Mouse (Mus musculus): ENCODE measurements around the gene Iah1.

Iah1 gene

GRCm38 (mm10) chr12:21318143-21318895 lies 2.1 kb downstream of the Iah1 start:
- peak; percentile 27 for DNase-seq (ENCODE audit: low spot score)

- DNase-seq (ENCODE audit: low spot score): no peak
These were observed 4.1 kb downstream of the Iah1 start for GRCm38 (mm10) chr12:21320317-21320716.

DNA sequence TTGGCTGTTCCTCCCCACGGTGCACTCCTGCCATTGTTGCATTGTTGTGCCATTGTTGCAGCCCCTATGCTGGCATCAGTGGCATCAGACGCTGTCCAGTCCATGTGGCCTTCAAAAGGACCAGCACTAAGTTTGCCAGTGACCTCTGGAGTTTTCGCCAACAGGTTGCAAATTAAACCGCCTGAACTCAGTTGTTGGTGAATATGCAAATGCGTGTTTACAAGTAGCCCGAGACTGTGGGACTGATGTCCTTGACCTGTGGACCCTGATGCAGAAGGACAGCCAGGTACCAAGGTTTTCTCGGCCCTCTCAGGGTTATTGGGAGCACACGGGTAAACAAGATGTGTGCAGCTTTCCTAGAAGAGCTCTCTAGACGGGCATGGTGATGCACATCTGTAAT lies 5.0 kb downstream of the Iah1 start:
- no peak for DNase-seq (ENCODE audit: low spot score)

GRCm38 (mm10) chr12:21322296-21322695 lies 6.1 kb downstream of the Iah1 start:
- no peak for DNase-seq (ENCODE audit: low spot score)

GRCm38 (mm10) chr12:21322856-21323255 lies 6.7 kb downstream of the Iah1 start:
- DNase-seq (ENCODE audit: low spot score): no peak

DNA sequence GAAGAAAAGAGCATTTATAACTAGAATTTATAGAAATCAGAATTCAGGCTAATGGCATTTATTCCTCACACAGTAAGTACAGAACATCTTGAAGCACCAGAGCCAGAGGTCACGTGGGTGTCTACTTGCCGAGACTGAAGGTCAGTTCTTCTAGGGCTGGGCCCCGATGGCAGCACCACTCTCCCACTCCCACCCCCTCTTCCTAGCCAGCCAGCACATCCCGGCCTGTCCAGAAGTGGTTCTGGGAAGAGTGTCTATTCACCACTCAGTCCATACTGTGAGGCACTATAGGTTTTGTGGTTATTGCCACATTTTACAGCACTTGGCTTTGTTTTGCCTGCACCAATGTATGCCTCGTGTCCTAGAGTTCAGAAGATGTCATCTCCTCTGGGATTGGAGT lies 7.9 kb downstream of the Iah1 start:
- DNase-seq (ENCODE audit: low spot score): no peak

GRCm38 (mm10) chr12:21325266-21325665 lies 9.1 kb downstream of the Iah1 start:
- DNase-seq (ENCODE audit: low spot score): no peak

DNA sequence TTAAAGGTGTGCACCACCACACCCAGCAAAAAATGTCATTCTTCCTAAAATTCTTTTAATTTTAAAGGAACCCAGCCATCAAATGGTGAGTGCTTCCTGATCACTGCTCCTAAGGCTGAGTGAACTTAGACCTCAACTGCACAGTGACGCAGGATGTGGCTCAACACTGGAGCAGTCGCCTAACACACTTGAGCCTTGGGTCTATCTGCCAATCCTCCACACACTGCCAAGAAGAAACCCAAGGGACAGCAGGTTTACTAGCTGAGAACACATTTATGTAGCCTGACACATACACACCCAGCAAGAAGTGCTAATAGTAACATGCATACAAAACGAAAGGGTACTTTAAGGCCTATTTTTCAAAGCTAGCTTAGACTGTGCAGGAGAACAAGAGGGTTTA lies 10.1 kb downstream of the Iah1 start:
- DNase-seq (ENCODE audit: low spot score): no peak

GRCm38 (mm10) chr12:21329661-21330400 lies 13.6 kb downstream of the Iah1 start:
- no peak for DNase-seq (ENCODE audit: low spot score)

GRCm38 (mm10) chr12:21330961-21331576 lies 14.9 kb downstream of the Iah1 start:
- DNase-seq (ENCODE audit: low spot score): no peak

GRCm38 (mm10) chr12:21331711-21332110 lies 15.5 kb downstream of the Iah1 start:
- DNase-seq (ENCODE audit: low spot score): no peak

GRCm38 (mm10) chr12:21333021-21333420 lies 16.8 kb downstream of the Iah1 start:
- DNase-seq (ENCODE audit: low spot score): no peak

GRCm38 (mm10) chr12:21333766-21334165 lies 17.6 kb downstream of the Iah1 start:
- no peak for DNase-seq (ENCODE audit: low spot score)

DNA sequence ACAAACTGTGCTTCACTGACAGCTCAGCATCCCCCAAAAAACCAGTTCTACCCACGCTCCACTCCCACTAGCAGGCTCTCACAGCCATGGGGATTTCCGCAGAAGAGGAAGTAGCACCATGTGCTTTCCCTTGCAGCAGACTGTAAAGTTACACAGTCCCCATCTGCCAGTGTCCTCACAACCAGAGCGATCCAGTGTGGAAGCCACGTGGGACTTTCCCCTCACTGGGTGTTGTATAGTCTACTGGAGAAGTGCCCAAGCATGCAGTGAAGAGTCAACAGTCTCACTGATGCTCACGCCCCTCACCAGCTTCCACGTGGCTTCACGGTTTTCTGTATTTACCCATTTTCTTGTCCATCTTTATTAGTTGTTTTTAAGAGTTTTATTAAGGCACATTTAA lies 19.7 kb downstream of the Iah1 start:
- DNase-seq (ENCODE audit: low spot score): no peak

DNA sequence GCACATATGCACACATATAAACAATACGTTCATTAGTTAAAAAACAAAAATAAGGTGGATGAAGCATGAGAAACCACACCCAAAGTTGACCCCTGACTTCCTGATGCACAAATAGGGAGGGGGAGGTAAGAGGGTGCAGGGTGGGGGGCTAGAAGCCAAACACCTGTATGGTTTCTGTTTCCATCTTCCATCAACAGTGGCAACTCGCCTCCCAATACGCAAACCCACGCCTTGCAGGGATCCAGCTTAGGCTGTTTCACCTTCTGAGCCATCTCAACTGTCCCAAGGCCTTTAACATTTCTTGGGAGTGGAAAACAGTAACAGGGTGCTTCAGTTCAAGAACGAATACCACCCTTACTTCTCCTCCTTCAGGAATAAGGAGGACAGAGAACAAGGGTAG lies 21.0 kb downstream of the Iah1 start:
- DNase-seq (ENCODE audit: low spot score): no peak

DNA sequence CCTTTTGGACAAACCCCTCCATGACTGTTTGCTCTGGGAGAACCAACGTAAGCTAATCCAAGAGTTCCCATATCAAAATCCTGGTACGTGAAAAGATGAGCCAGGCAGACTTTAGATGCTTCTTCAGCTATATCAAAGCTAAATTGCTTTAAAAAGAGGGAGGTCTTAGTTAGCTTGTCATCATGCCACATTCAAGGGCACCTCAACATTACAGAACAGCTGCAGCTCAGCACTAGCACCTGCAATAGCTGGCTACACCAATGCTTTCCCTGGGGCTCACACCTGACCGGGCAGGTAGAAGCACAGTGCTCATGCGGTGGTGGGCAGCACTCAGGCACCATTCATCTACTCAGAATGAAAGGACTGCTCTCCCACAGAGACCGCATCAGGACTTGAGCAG lies 24.5 kb downstream of the Iah1 start:
- DNase-seq (ENCODE audit: low spot score): no peak

DNA sequence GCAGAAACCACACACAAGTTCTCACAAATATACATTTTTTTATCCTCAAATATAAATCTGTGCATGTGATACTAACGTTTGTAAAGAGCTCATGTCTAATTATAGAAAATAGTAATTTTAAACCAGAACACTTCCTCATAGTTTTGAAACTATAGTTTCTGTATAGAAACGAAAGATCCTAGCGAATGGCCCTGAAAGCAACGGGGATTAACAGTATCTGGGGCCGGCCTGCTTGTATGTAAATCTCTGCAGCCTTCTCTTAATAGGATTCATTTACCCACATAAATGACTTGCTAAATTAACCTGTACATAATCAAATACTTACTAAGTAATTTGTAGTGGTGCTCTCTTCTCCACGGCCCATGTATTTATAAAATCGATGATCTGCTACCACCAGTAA lies 30.8 kb downstream of the Iah1 start:
- no peak for DNase-seq (ENCODE audit: low spot score)

- DNase-seq (ENCODE audit: low spot score): no peak
These were observed 34.1 kb downstream of the Iah1 start for GRCm38 (mm10) chr12:21350113-21350876.

GRCm38 (mm10) chr12:21353681-21354080 lies 37.5 kb downstream of the Iah1 start:
- DNase-seq (ENCODE audit: low spot score): no peak

- no peak for DNase-seq (ENCODE audit: low spot score)
These were observed 46.5 kb downstream of the Iah1 start for GRCm38 (mm10) chr12:21362686-21363085.

GRCm38 (mm10) chr12:21363195-21363594 lies 47.0 kb downstream of the Iah1 start:
- DNase-seq (ENCODE audit: low spot score): no peak

DNA sequence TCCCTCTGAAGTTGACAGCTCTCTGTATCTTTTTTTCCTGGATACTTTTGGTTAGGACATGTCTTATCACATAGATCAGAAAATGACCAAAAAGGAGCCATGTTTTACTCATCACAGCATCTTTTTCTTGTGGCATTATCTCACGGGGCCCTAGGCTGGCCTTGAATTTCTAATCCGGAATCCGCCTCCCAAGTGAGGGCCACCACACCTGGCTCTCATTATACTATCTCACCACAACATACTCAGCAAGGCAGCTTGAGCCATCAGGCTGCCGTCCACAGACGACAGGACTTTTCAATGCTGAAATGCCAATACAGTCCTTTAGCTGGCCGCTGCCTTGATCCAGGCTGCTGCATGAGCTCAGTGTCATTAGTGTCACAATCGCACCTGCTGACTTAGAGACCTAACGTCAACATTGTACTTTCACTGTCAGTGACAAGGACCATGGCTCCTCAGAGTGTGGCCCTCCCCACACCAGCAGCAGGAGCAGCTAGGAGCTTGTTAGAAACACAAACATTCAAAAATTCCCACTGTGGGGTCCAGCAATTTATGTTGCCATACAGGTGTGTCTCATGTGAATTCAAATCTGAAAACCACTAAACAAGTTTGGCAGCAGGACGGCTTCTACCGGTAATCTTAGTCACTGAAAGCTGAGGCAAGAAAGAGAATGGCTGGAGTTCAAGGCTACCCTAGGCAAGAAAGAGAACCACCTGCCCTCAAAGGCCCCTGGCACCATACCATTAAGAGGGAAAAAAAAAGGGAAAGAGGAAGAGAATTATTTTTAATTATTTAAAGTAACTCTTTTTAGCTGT lies 48.6 kb downstream of the Iah1 start:
- DNase-seq (ENCODE audit: low spot score): no peak

Measured in ovary, postnatal 10 days (tissue).